ENCODE assay signal across 8 mouse cellular contexts in genomic region chr10:86021749-86022473, GRCm38 (mm10). TPM values are rescaled to one million over a fixed set of nuclear protein-coding genes. Genes with fewer than 3 reads are reported as not detected.
DNase-seq lines count a peak whose midpoint lies in the region; ATAC-seq and TF ChIP-seq lines count a peak whose summit lies in the region.

Gene Fbxo7 (plus strand): TSS chr10:86021972.

- TF ChIP-seq CTCF in lung, postnatal 0 days (IDR thresholded peaks at IDR 0.05): peak; percentile 99

- TF ChIP-seq EP300 in lung, postnatal 0 days (IDR thresholded peaks at IDR 0.05): no peak

- DNase-seq in MEL-GATA-1-ER (ENCODE audit: extremely low read depth, low read depth): peak; percentile 67
- peak; percentile 87 for DNase-seq in cerebellum, adult 8-10 months
- DNase-seq in hindbrain, embryonic 10.5 days (ENCODE audit: low spot score): peak; percentile 90
- peak; percentile 86 for DNase-seq in layer of hippocampus, adult 9-11 months
- DNase-seq in lung, postnatal 0 days (ENCODE audit: low spot score): peak; percentile 97
- peak; percentile 85 for DNase-seq in ovary, postnatal 14 days (ENCODE audit: low spot score)
- peak; percentile 89 for DNase-seq in thymus, postnatal 14 days

- peaks cover 13% of the 10 kb centered on the region for H3K4me1 ChIP-seq in hindbrain, embryonic 10.5 days (replicated peaks)
- H3K4me1 ChIP-seq in lung, postnatal 0 days (ENCODE audit: insufficient read depth, low read depth, low read length): no peaks in the 10 kb centered on the region

- H3K9me3 ChIP-seq in hindbrain, embryonic 10.5 days: no peaks in the 10 kb centered on the region
- no peaks in the 10 kb centered on the region for H3K9me3 ChIP-seq in lung, postnatal 0 days (ENCODE audit: low read length)

- under 1% methylated on average over 82 of the region's 82 CpGs for WGBS in hindbrain, embryonic 10.5 days
- under 1% methylated on average over 79 of the region's 82 CpGs for WGBS in lung, postnatal 0 days

- H3K27me3 ChIP-seq in hindbrain, embryonic 10.5 days (ENCODE audit: insufficient read depth, poor library complexity, severe bottlenecking): no peaks in the 10 kb centered on the region
- H3K27me3 ChIP-seq in lung, postnatal 0 days (replicated peaks; ENCODE audit: insufficient read depth, low read length): no peaks in the 10 kb centered on the region

- H3K36me3 ChIP-seq in hindbrain, embryonic 10.5 days: peaks cover 6% of the 10 kb centered on the region
- no peaks in the 10 kb centered on the region for H3K36me3 ChIP-seq in lung, postnatal 0 days (ENCODE audit: insufficient read depth, low read length)

- H3K9ac ChIP-seq in lung, postnatal 0 days (replicated peaks; ENCODE audit: low read depth): peak within 1 kb of the TSS; percentile 83

- H3K4me2 ChIP-seq in lung, postnatal 0 days (replicated peaks; ENCODE audit: low read depth, low read length): peak within 1 kb of the TSS; percentile 67

- ATAC-seq in frontal cortex, adult (ENCODE audit: low TSS enrichment): peak; percentile 95
- peak; percentile 97 for ATAC-seq in lung, postnatal 0 days

- peak within 1 kb of the TSS; percentile 88 for H3K4me3 ChIP-seq in hindbrain, embryonic 10.5 days
- H3K4me3 ChIP-seq in lung, postnatal 0 days (ENCODE audit: low read depth, low read length): peak within 1 kb of the TSS; percentile 89

- peak within 1 kb of the TSS; percentile 95 for H3K27ac ChIP-seq in hindbrain, embryonic 10.5 days
- H3K27ac ChIP-seq in lung, postnatal 0 days (ENCODE audit: low read length): peak within 1 kb of the TSS; percentile 93

RNA-seq across cellular contexts. Expression of gene Fbxo7, which starts in this region (rescaled TPM):
- polyA plus RNA-seq in hindbrain, embryonic 10.5 days (2016; fragmentation: Nextera tagmentation; extraction: Ambion mirVana): 16.5 and 19.8 TPM in 2 replicates
- 20.2 and 22.3 TPM in 2 replicates for polyA plus RNA-seq in lung, postnatal 0 days (2015; fragmentation: Nextera tagmentation; extraction: Ambion mirVana)

Comparison
In these comparisons a context has a peak if more than half of its experiments do, and no peak if none do; other contexts are left out.
1. Peak in every context shown above with its lines: DNase-seq, ATAC-seq, H3K4me3 ChIP-seq and H3K27ac ChIP-seq.